Mouse (Mus musculus) lung, embryonic 15.5 days (tissue): Measurements from ENCODE around the gene Fgfr1op. TPM values are rescaled to one million over a fixed set of nuclear protein-coding genes. Genes with fewer than 3 reads are reported as not detected.
"Not testable (repeated sequence)": the region's sequence is repeated elsewhere in the genome, so short reads cannot be mapped to it uniquely, and the experiment has no call there.

Source experiments
- ATAC-seq: fragments of 200-750 bp; cut with Nextera tagmentation; 2 replicates; pipeline ENCODE4 v1.8.0; 2017; ENCODE audit warnings: moderate number of reproducible peaks, borderline replicate concordance; ENCODE audit not compliant: low FRiP score, low TSS enrichment; ENCODE audit errors: extremely low read depth
- H3K27ac ChIP-seq: fragments of 300-500 bp; sonication (generic); 2 replicates; pipeline ENCODE4 v1.5.1; 2015; ENCODE audit warnings: moderate library complexity, mild to moderate bottlenecking, inconsistent platforms
- H3K27me3 ChIP-seq: fragments of 300-500 bp; sonication (generic); 2 replicates; pipeline ENCODE4 v1.6.1; 2015; ENCODE audit warnings: inconsistent platforms
- H3K36me3 ChIP-seq: fragments of 300-500 bp; sonication (generic); 2 replicates; pipeline ENCODE4 v1.6.1; 2015; ENCODE audit warnings: inconsistent platforms
- H3K4me1 ChIP-seq: fragments of 300-500 bp; sonication (generic); 2 replicates; pipeline ENCODE4 v1.6.1; 2015; ENCODE audit warnings: inconsistent platforms
- H3K4me2 ChIP-seq: fragments of 300-500 bp; sonication (generic); 2 replicates; pipeline ENCODE4 v1.6.1; 2015; ENCODE audit warnings: inconsistent platforms, mild to moderate bottlenecking, moderate library complexity
- H3K4me3 ChIP-seq: fragments of 300-500 bp; sonication (generic); 2 replicates; pipeline ENCODE4 v1.5.1; 2015; ENCODE audit warnings: mild to moderate bottlenecking, inconsistent platforms
- H3K9ac ChIP-seq: fragments of 300-500 bp; sonication (generic); 2 replicates; pipeline ENCODE4 v1.6.1; 2015; ENCODE audit warnings: inconsistent platforms
- H3K9me3 ChIP-seq: fragments of 300-500 bp; sonication (generic); 2 replicates; pipeline ENCODE4 v1.6.1; 2016; ENCODE audit warnings: inconsistent platforms
- WGBS: fragments of 180-500 bp; shearing (Covaris S2); methylation state at CpG from one replicate; pipeline ENCODE4 v1.1.7; 2015; 5-methylcytosine and 5-hydroxymethylcytosine counted together
- polyA plus RNA-seq: library from polyadenylated mRNA; unstranded; fragments of >200 nt; fragmentation: Nextera tagmentation; extraction: Ambion mirVana; gene quantifications from 2 replicates; pipeline ENCODE4 v1.2.1, GENCODE M21; 2015

The Fgfr1op gene
- polyA plus RNA-seq, 1 experiment from 2014 or later: 35.9 TPM

GRCm38 (mm10) chr17:8177090-8177489, 11.8 kb downstream of the Fgfr1op start:
- Histone ChIP-seq H3K9ac (no peak overlapping the region), H3K27me3 (no peaks in the 10 kb centered on the region), H3K4me1 (no peaks in the 10 kb centered on the region), H3K36me3 (peaks cover 67% of the 10 kb centered on the region), H3K4me2 (no peak overlapping the region), H3K9me3 (no peaks in the 10 kb centered on the region), H3K4me3 (no peak overlapping the region), H3K27ac (no peak overlapping the region)
- no peak for ATAC-seq
- 86% methylated on average over 5 of the region's 5 CpGs for WGBS

GRCm38 (mm10) chr17:8183815-8184214, 18.5 kb downstream of the Fgfr1op start:
- no peak overlapping the region for H3K4me3 ChIP-seq
- H3K27ac ChIP-seq: no peak overlapping the region
- no peaks in the 10 kb centered on the region for H3K9me3 ChIP-seq
- H3K27me3 ChIP-seq: no peaks in the 10 kb centered on the region
- no peaks in the 10 kb centered on the region for H3K4me1 ChIP-seq
- H3K4me2 ChIP-seq: no peak overlapping the region
- peaks cover 69% of the 10 kb centered on the region for H3K36me3 ChIP-seq
- ATAC-seq: no peak
- no peak overlapping the region for H3K9ac ChIP-seq
- WGBS: 71% methylated on average over 5 of the region's 5 CpGs

GRCm38 (mm10) chr17:8184217-8184616, 18.9 kb downstream of the Fgfr1op start:
- no peak overlapping the region for H3K4me3 ChIP-seq
- ATAC-seq: no peak
- peaks cover 71% of the 10 kb centered on the region for H3K36me3 ChIP-seq
- H3K4me2 ChIP-seq: no peak overlapping the region
- no peaks in the 10 kb centered on the region for H3K9me3 ChIP-seq
- H3K9ac ChIP-seq: no peak overlapping the region
- no peaks in the 10 kb centered on the region for H3K4me1 ChIP-seq
- no peak overlapping the region for H3K27ac ChIP-seq
- no peaks in the 10 kb centered on the region for H3K27me3 ChIP-seq
- WGBS: 62% methylated on average over 7 of the region's 7 CpGs

DNA sequence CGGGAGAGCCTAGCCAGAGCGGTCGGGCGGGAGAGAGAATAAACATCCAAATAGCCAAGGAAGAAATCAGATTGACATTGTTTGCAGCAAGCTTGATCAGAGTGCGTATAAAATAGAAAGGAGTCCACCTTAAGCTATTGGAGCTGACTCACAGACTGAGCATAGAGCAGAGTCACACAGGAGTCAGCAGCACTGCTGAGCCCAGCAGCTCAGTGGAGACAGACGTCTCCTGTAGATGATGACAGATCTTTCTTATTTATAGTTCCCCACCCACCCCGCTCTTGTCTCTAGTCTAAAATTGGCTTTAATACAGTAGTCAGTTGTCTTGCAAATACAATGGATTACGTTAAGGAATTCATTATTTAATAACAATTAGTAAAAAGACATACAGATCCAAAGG, 28.4 kb downstream of the Fgfr1op start:
- H3K9ac ChIP-seq: no peak overlapping the region

GRCm38 (mm10) chr17:8195685-8196376, 30.5 kb downstream of the Fgfr1op start:
- Histone ChIP-seq H3K9ac (no peak overlapping the region), H3K36me3 (peaks cover 43% of the 10 kb centered on the region), H3K9me3 (no peaks in the 10 kb centered on the region), H3K27ac (no peak overlapping the region), H3K4me2 (no peak overlapping the region), H3K4me1 (no peaks in the 10 kb centered on the region), H3K4me3 (no peak overlapping the region), H3K27me3 (no peaks in the 10 kb centered on the region)
- WGBS: 89% methylated on average over 8 of the region's 8 CpGs
- ATAC-seq: no peak

More for the DNA sequence above, 28.4 kb downstream of the Fgfr1op start:
- H3K9me3 ChIP-seq: no peaks in the 10 kb centered on the region
- no peak overlapping the region for H3K27ac ChIP-seq
- H3K4me1 ChIP-seq: no peaks in the 10 kb centered on the region
- no peak overlapping the region for H3K4me3 ChIP-seq
- no peak for ATAC-seq
- H3K27me3 ChIP-seq: no peaks in the 10 kb centered on the region
- peaks cover 58% of the 10 kb centered on the region for H3K36me3 ChIP-seq
- H3K4me2 ChIP-seq: no peak overlapping the region
- 83% methylated on average over 8 of the region's 8 CpGs for WGBS

GRCm38 (mm10) chr17:8197652-8198051, 32.4 kb downstream of the Fgfr1op start:
- Histone ChIP-seq H3K9me3 (no peaks in the 10 kb centered on the region), H3K4me1 (no peaks in the 10 kb centered on the region), H3K36me3 (peaks cover 32% of the 10 kb centered on the region), H3K9ac (no peak overlapping the region), H3K4me2 (no peak overlapping the region), H3K27me3 (no peaks in the 10 kb centered on the region), H3K4me3 (no peak overlapping the region), H3K27ac (no peak overlapping the region)
- 65% methylated on average over 3 of the region's 3 CpGs for WGBS
- ATAC-seq: no peak

GRCm38 (mm10) chr17:8199067-8199935, 34.0 kb downstream of the Fgfr1op start:
- no peaks in the 10 kb centered on the region for H3K4me1 ChIP-seq
- no peaks in the 10 kb centered on the region for H3K27me3 ChIP-seq
- peaks cover 19% of the 10 kb centered on the region for H3K36me3 ChIP-seq
- no peaks in the 10 kb centered on the region for H3K9me3 ChIP-seq
- WGBS: 80% methylated on average over 11 of the region's 11 CpGs
- no peak overlapping the region; the same call in 1 of the 2 replicates for H3K27ac ChIP-seq
- no peak overlapping the region for H3K9ac ChIP-seq
- no peak for ATAC-seq
- H3K4me2 ChIP-seq: no peak overlapping the region
- H3K4me3 ChIP-seq: no peak overlapping the region

GRCm38 (mm10) chr17:8199936-8200330, 34.6 kb downstream of the Fgfr1op start:
- Histone ChIP-seq H3K9ac (no peak overlapping the region), H3K4me1 (no peaks in the 10 kb centered on the region), H3K9me3 (no peaks in the 10 kb centered on the region), H3K4me3 (no peak overlapping the region), H3K27me3 (no peaks in the 10 kb centered on the region), H3K4me2 (no peak overlapping the region), H3K36me3 (peaks cover 14% of the 10 kb centered on the region), H3K27ac (no peak overlapping the region)
- no peak for ATAC-seq
- WGBS: 58% methylated on average over 1 of the region's 1 CpGs

- Histone ChIP-seq H3K27ac (no peak overlapping the region), H3K36me3 (no peaks in the 10 kb centered on the region), H3K4me2 (no peak overlapping the region), H3K27me3 (no peaks in the 10 kb centered on the region), H3K9me3 (no peaks in the 10 kb centered on the region), H3K4me3 (no peak overlapping the region), H3K4me1 (no peaks in the 10 kb centered on the region), H3K9ac (no peak overlapping the region)
- 56% methylated on average over 1 of the region's 1 CpGs for WGBS
- no peak for ATAC-seq
Observed at GRCm38 (mm10) chr17:8203487-8203886, 38.2 kb downstream of the Fgfr1op start.

- WGBS: 29% methylated on average over 1 of the region's 1 CpGs
- H3K9ac ChIP-seq, H3K4me2 ChIP-seq, H3K4me3 ChIP-seq, H3K27me3 ChIP-seq, ATAC-seq, H3K27ac ChIP-seq, H3K36me3 ChIP-seq, H3K9me3 ChIP-seq, H3K4me1 ChIP-seq: not testable (repeated sequence)
Observed at GRCm38 (mm10) chr17:8205221-8205631, 39.9 kb downstream of the Fgfr1op start.

GRCm38 (mm10) chr17:8206691-8207090, 41.4 kb downstream of the Fgfr1op start:
- Histone ChIP-seq H3K9ac (no peak overlapping the region), H3K4me3 (no peak overlapping the region), H3K4me1 (no peaks in the 10 kb centered on the region)

DNA sequence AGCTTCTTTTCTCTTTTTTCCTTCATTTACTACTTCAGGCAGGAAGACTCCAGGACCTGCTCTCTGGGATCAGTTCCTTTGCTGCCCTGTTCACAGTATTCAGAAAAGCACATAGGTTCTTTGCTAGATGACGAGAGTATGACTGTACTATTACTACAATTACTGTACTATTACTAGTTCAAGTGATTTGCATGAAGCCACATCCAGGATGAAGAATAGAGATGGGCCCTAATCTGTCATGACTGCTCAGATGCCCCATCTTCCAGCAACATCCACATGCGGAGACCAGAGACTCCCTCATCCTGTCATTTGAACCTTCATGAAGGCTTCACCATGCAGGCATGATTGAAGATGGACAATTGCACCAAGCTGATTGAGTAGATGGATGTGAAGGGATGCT, 44.4 kb downstream of the Fgfr1op start:
- Histone ChIP-seq H3K9me3 (no peaks in the 10 kb centered on the region), H3K4me3 (no peak overlapping the region), H3K4me2 (no peak overlapping the region), H3K36me3 (no peaks in the 10 kb centered on the region), H3K27me3 (no peaks in the 10 kb centered on the region), H3K4me1 (no peaks in the 10 kb centered on the region), H3K27ac (no peak overlapping the region), H3K9ac (no peak overlapping the region)
- WGBS: 85% methylated on average over 2 of the region's 2 CpGs
- ATAC-seq: no peak

More at GRCm38 (mm10) chr17:8206691-8207090, 41.4 kb downstream of the Fgfr1op start:
- H3K9me3 ChIP-seq: no peaks in the 10 kb centered on the region
- no peaks in the 10 kb centered on the region for H3K36me3 ChIP-seq
- no peak overlapping the region for H3K4me2 ChIP-seq
- no peaks in the 10 kb centered on the region for H3K27me3 ChIP-seq
- 70% methylated on average over 5 of the region's 5 CpGs for WGBS
- no peak overlapping the region for H3K27ac ChIP-seq
- no peak for ATAC-seq
